Mouse (Mus musculus) stomach, postnatal 0 days (tissue): Measurements from ENCODE around the gene Haus6. TPM values are rescaled to one million over a fixed set of nuclear protein-coding genes. Genes with fewer than 3 reads are reported as not detected.
"Not testable (repeated sequence)": the region's sequence is repeated elsewhere in the genome, so short reads cannot be mapped to it uniquely, and the experiment has no call there.

Source experiments
- ATAC-seq: fragments of 200-750 bp; cut with Nextera tagmentation; 2 replicates; pipeline ENCODE4 v1.8.0; 2017; ENCODE audit not compliant: low FRiP score, low TSS enrichment
- DNase-seq: peaks from one replicate; pipeline ENCODE4 v3.0.0-alpha.2; 2016; ENCODE audit warnings: low spot score
- H3K27ac ChIP-seq: fragments of 300-500 bp; sonication (generic); replicated peaks from 2 replicates; pipeline ENCODE4 v1.5.1; 2014; ENCODE audit warnings: mild to moderate bottlenecking, control low read depth
- H3K27me3 ChIP-seq: fragments of 300-500 bp; sonication (generic); 2 replicates; pipeline ENCODE4 v1.6.1; 2014; ENCODE audit warnings: low read length; ENCODE audit not compliant: control insufficient read depth, insufficient read depth
- H3K36me3 ChIP-seq: fragments of 300-500 bp; sonication (generic); 2 replicates; pipeline ENCODE4 v1.6.1; 2014; ENCODE audit warnings: low read length, mixed read lengths; ENCODE audit not compliant: control insufficient read depth, insufficient read depth
- H3K4me1 ChIP-seq: fragments of 300-500 bp; sonication (generic); replicated peaks from 2 replicates; pipeline ENCODE4 v1.6.1; 2014; ENCODE audit warnings: antibody characterized with exemption; ENCODE audit not compliant: control insufficient read depth, insufficient read depth
- H3K4me2 ChIP-seq: fragments of 300-500 bp; sonication (generic); replicated peaks from 2 replicates; pipeline ENCODE4 v1.6.1; 2014; ENCODE audit warnings: low read depth, mild to moderate bottlenecking, control low read depth, moderate library complexity
- H3K4me3 ChIP-seq: fragments of 300-500 bp; sonication (generic); 2 replicates; pipeline ENCODE4 v1.5.1; 2014; ENCODE audit warnings: low read depth, low read length, control low read depth
- H3K9ac ChIP-seq: fragments of 300-500 bp; sonication (generic); 2 replicates; pipeline ENCODE4 v1.6.1; 2014; ENCODE audit warnings: mild to moderate bottlenecking, low read length, control low read depth, mixed read lengths
- H3K9me3 ChIP-seq: fragments of 300-500 bp; sonication (generic); 2 replicates; pipeline ENCODE4 v1.6.1; 2016; ENCODE audit warnings: low read length; ENCODE audit not compliant: control insufficient read depth
- CTCF ChIP-seq: IDR thresholded peaks from 2 replicates; pipeline ENCODE4 v1.5.1; 2016; ENCODE audit warnings: antibody characterized with exemption, low read depth, mild to moderate bottlenecking, moderate library complexity
- EP300 ChIP-seq: optimal IDR thresholded peaks from 2 replicates; pipeline ENCODE3; 2016; ENCODE audit warnings: antibody characterized with exemption
- WGBS: fragments of 180-500 bp; shearing (Covaris S2); extraction: QIAGEN DNeasy Blood & Tissue Kit; methylation state at CpG from one replicate; pipeline ENCODE4 v1.1.7; 2014; 5-methylcytosine and 5-hydroxymethylcytosine counted together
- polyA plus RNA-seq: library from polyadenylated mRNA; unstranded; fragments of >200 nt; fragmentation: Nextera tagmentation; extraction: Ambion mirVana; gene quantifications from 2 replicates; pipeline ENCODE4 v1.2.1, GENCODE M21; 2015

Gene Haus6
- 3.4 and 4.4 TPM in 2 replicates for polyA plus RNA-seq

GRCm38 (mm10) chr4:86611524-86612288 lies at the start of gene Haus6:
Haus6 (minus strand) TSS chr4:86612055.
- peak within 1 kb of the TSS; percentile 84 for H3K9ac ChIP-seq
- no peaks in the 10 kb centered on the region for H3K27me3 ChIP-seq
- H3K9me3 ChIP-seq, result no peaks in the 10 kb centered on the region
- H3K27ac ChIP-seq, result peak within 1 kb of the TSS; percentile 75
- WGBS, result under 1% methylated on average over 59 of the region's 59 CpGs
- peak within 1 kb of the TSS; percentile 86 for H3K4me3 ChIP-seq
- TF ChIP-seq EP300, result no peak
- TF ChIP-seq CTCF, result no peak; the same call in 1 of the 2 replicates
- H3K36me3 ChIP-seq, result no peaks in the 10 kb centered on the region
- peak within 1 kb of the TSS; percentile 98 for H3K4me2 ChIP-seq
- H3K4me1 ChIP-seq, result no peaks in the 10 kb centered on the region
- ATAC-seq (peak; percentile 99), DNase-seq (peak; percentile 90)

- TF ChIP-seq CTCF (no peak), EP300 (no peak)
- Histone ChIP-seq H3K36me3 (peaks cover 21% of the 10 kb centered on the region), H3K9me3 (no peaks in the 10 kb centered on the region), H3K27me3 (no peaks in the 10 kb centered on the region), H3K9ac (no peak overlapping the region), H3K4me3 (no peak overlapping the region), H3K4me1 (no peaks in the 10 kb centered on the region), H3K4me2 (no peak overlapping the region), H3K27ac (no peak overlapping the region)
- ATAC-seq (no peak), DNase-seq (no peak)
- 92% methylated on average over 12 of the region's 12 CpGs for WGBS
Measured at GRCm38 (mm10) chr4:86657176-86657575, 45.3 kb upstream of the Haus6 start.

GRCm38 (mm10) chr4:86656410-86656809 lies 44.6 kb upstream of the Haus6 start:
- H3K4me3 ChIP-seq, DNase-seq, H3K27ac ChIP-seq, H3K9me3 ChIP-seq, H3K27me3 ChIP-seq, H3K4me2 ChIP-seq, H3K9ac ChIP-seq, H3K4me1 ChIP-seq: not testable (repeated sequence)
- WGBS, result 85% methylated on average over 8 of the region's 8 CpGs
- H3K36me3 ChIP-seq, result peaks cover 21% of the 10 kb centered on the region
- ATAC-seq, result peak; percentile 86

- H3K36me3 ChIP-seq, result no peaks in the 10 kb centered on the region
- no peak overlapping the region for H3K27ac ChIP-seq
- no peaks in the 10 kb centered on the region for H3K4me1 ChIP-seq
- no peaks in the 10 kb centered on the region for H3K27me3 ChIP-seq
- no peak overlapping the region for H3K9ac ChIP-seq
- no peak overlapping the region for H3K4me2 ChIP-seq
- no peaks in the 10 kb centered on the region for H3K9me3 ChIP-seq
- TF ChIP-seq EP300, result no peak
- TF ChIP-seq CTCF, result peak; percentile 70
- ATAC-seq (no peak), DNase-seq (no peak)
- no peak overlapping the region for H3K4me3 ChIP-seq
- WGBS, result 72% methylated on average over 10 of the region's 10 CpGs
Measured at GRCm38 (mm10) chr4:86651686-86652384, 40.0 kb upstream of the Haus6 start.

- not testable (repeated sequence) for H3K27ac ChIP-seq, H3K4me3 ChIP-seq, H3K9ac ChIP-seq, H3K9me3 ChIP-seq, ATAC-seq, H3K27me3 ChIP-seq, H3K4me2 ChIP-seq, DNase-seq, H3K36me3 ChIP-seq, H3K4me1 ChIP-seq
- 87% methylated on average over 10 of the region's 13 CpGs for WGBS
Measured at GRCm38 (mm10) chr4:86648394-86648793, 36.5 kb upstream of the Haus6 start.

GRCm38 (mm10) chr4:86637561-86637960 lies 25.7 kb upstream of the Haus6 start:
- not testable (repeated sequence) for H3K9me3 ChIP-seq, H3K4me1 ChIP-seq, H3K4me2 ChIP-seq, H3K36me3 ChIP-seq, H3K4me3 ChIP-seq, H3K27me3 ChIP-seq, H3K9ac ChIP-seq, H3K27ac ChIP-seq
- peak; percentile 52 for DNase-seq
- 78% methylated on average over 9 of the region's 9 CpGs for WGBS
- ATAC-seq, result peak; percentile 94

GRCm38 (mm10) chr4:86634873-86635272 lies 23.0 kb upstream of the Haus6 start:
- not testable (repeated sequence) for H3K4me3 ChIP-seq, H3K9ac ChIP-seq, H3K4me2 ChIP-seq, H3K9me3 ChIP-seq, H3K27me3 ChIP-seq, H3K27ac ChIP-seq, H3K36me3 ChIP-seq, ATAC-seq, DNase-seq, H3K4me1 ChIP-seq

- not testable (repeated sequence) for DNase-seq, ATAC-seq
Measured at GRCm38 (mm10) chr4:86634312-86634711, 22.5 kb upstream of the Haus6 start.

More at GRCm38 (mm10) chr4:86634312-86634711, 22.5 kb upstream of the Haus6 start:
- not testable (repeated sequence) for H3K36me3 ChIP-seq, H3K4me2 ChIP-seq, H3K27me3 ChIP-seq, H3K9ac ChIP-seq, H3K4me1 ChIP-seq, H3K27ac ChIP-seq, H3K9me3 ChIP-seq, H3K4me3 ChIP-seq
